Comparison of ENCODE assay signal across 22 mouse cellular contexts in the genomic region with DNA sequence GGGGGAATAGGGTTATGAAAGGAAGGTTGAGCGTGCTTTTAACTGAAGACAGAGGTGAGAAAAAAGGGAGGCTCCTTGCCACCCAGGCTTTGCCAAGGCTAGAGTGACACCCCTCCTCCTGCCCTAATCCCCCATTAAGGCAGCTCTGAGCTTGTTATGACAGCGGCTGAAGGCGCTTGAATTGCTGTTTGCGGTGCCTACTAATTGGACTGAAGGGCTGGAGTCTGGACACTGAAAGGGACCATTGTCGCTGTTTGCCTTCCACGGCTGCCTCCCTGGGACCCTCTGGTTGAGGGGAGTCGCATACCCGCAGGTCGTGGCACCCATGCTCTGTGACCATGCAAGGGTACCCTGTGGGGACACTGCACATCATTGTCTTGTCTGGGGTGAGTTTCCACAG. TPM values are rescaled to one million over a fixed set of nuclear protein-coding genes. Genes with fewer than 3 reads are reported as not detected.
DNase-seq lines count a peak whose midpoint lies in the region; ATAC-seq and TF ChIP-seq lines count a peak whose summit lies in the region.
"Had no signal": no experiment of that assay in that cellular context is flagged by ENCODE, and none has a peak within 500 bp of the region (broad histone marks: within the 10 kb centered on the region; RNA-seq: fewer than 3 reads in every experiment).

No protein-coding gene starts in this region.

- peaks cover 100% of the 10 kb centered on the region for H3K27me3 ChIP-seq in embryonic facial prominence, embryonic 10.5 days (replicated peaks; ENCODE audit: low read depth, poor library complexity, severe bottlenecking)
- H3K27me3 ChIP-seq in hindbrain, embryonic 12.5 days, result peaks cover 60% of the 10 kb centered on the region
- peaks cover 13% of the 10 kb centered on the region for H3K27me3 ChIP-seq in midbrain, embryonic 15.5 days (replicated peaks)
- peaks cover 13% of the 10 kb centered on the region for H3K27me3 ChIP-seq in thymus, adult 2 months (ENCODE audit: control insufficient read depth, insufficient read depth, low read length)
- peaks cover 54% of the 10 kb centered on the region for H3K27me3 ChIP-seq in lung, postnatal 0 days (replicated peaks; ENCODE audit: insufficient read depth, low read length)

- 0 out of 2 replicates have a peak overlapping the region, but pooled peaks have one; percentile 5 for H3K4me3 ChIP-seq in embryonic facial prominence, embryonic 10.5 days
- H3K4me3 ChIP-seq in hindbrain, embryonic 12.5 days, result peak overlapping the region; percentile 20; the same call in 1 of the 2 replicates
- no peak overlapping the region for H3K4me3 ChIP-seq in midbrain, embryonic 15.5 days
- no peak overlapping the region for H3K4me3 ChIP-seq in thymus, adult 2 months (ENCODE audit: control insufficient read depth, insufficient read depth, low read length)
- no peak overlapping the region for H3K4me3 ChIP-seq in lung, postnatal 0 days (ENCODE audit: low read depth, low read length)
- H3K4me3 ChIP-seq: erythroblast, embryonic 14.5 days; heart, embryonic 15.5 days; kidney, embryonic 15.5 days; limb, embryonic 10.5 days; liver, embryonic 12.5 days had no signal

- peak; percentile 96 for DNase-seq in brain, embryonic 14.5 days (ENCODE audit: low read depth)
- DNase-seq in embryonic facial prominence, embryonic 10.5 days (ENCODE audit: low spot score), result no peak
- no peak for DNase-seq in thymus, adult 2 months
- DNase-seq in heart, postnatal 10 days, result no peak
- no peak for DNase-seq in thymus, postnatal 14 days
- no peak for DNase-seq in lung, postnatal 0 days (ENCODE audit: low spot score)
- DNase-seq: adrenal gland, postnatal 10 days; cerebellum, adult 9-10 months; heart, adult 11 months; layer of hippocampus, adult 9-11 months; thymus, postnatal 36 days had no signal

- WGBS in embryonic facial prominence, embryonic 10.5 days, result 11% methylated on average over 9 of the region's 9 CpGs
- 18% methylated on average over 9 of the region's 9 CpGs for WGBS in hindbrain, embryonic 12.5 days
- WGBS in midbrain, embryonic 15.5 days, result 8% methylated on average over 9 of the region's 9 CpGs
- WGBS in thymus, adult 2 months, result 28% methylated on average over 9 of the region's 9 CpGs
- WGBS in lung, postnatal 0 days, result 16% methylated on average over 9 of the region's 9 CpGs

- peak overlapping the region; percentile 64 for H3K4me2 ChIP-seq in hindbrain, embryonic 12.5 days (replicated peaks)
- peak overlapping the region; percentile 30 for H3K4me2 ChIP-seq in midbrain, embryonic 15.5 days
- H3K4me2 ChIP-seq in lung, postnatal 0 days (replicated peaks; ENCODE audit: low read depth, low read length), result no peak overlapping the region
- H3K4me2 ChIP-seq: heart, embryonic 15.5 days; kidney, embryonic 15.5 days; liver, embryonic 12.5 days had no signal

- H3K36me3 ChIP-seq in embryonic facial prominence, embryonic 10.5 days (replicated peaks), result no peaks in the 10 kb centered on the region
- peaks cover 16% of the 10 kb centered on the region for H3K36me3 ChIP-seq in hindbrain, embryonic 12.5 days
- H3K36me3 ChIP-seq in midbrain, embryonic 15.5 days (replicated peaks), result no peaks in the 10 kb centered on the region
- H3K36me3 ChIP-seq in thymus, adult 2 months (ENCODE audit: control insufficient read depth, insufficient read depth, low read length), result no peaks in the 10 kb centered on the region
- H3K36me3 ChIP-seq in lung, postnatal 0 days (ENCODE audit: insufficient read depth, low read length), result no peaks in the 10 kb centered on the region
- H3K36me3 ChIP-seq: heart, embryonic 15.5 days; kidney, embryonic 15.5 days; limb, embryonic 10.5 days; liver, embryonic 12.5 days had no signal

- no peak for TF ChIP-seq EP300 in lung, postnatal 0 days (IDR thresholded peaks at IDR 0.05)

- H3K4me1 ChIP-seq in embryonic facial prominence, embryonic 10.5 days, result peaks cover 16% of the 10 kb centered on the region
- H3K4me1 ChIP-seq in hindbrain, embryonic 12.5 days, result peaks cover 60% of the 10 kb centered on the region
- peaks cover 52% of the 10 kb centered on the region for H3K4me1 ChIP-seq in midbrain, embryonic 15.5 days
- peaks cover 7% of the 10 kb centered on the region for H3K4me1 ChIP-seq in thymus, adult 2 months (replicated peaks; ENCODE audit: control insufficient read depth, insufficient read depth, low read length)
- peaks cover 9% of the 10 kb centered on the region for H3K4me1 ChIP-seq in lung, postnatal 0 days (ENCODE audit: insufficient read depth, low read depth, low read length)

- ATAC-seq in hindbrain, embryonic 12.5 days (ENCODE audit: low FRiP score), result no peak
- ATAC-seq in midbrain, embryonic 15.5 days (replicated peaks), result no peak
- no peak for ATAC-seq in lung, postnatal 0 days
- ATAC-seq: CD4-positive, CD25-positive, alpha-beta regulatory T cell, adult 4 months; liver, embryonic 12.5 days had no signal

- intact Hi-C loops in heart, postnatal 10 days (cut with DNase I), result no loop called here

- H3K9ac ChIP-seq in hindbrain, embryonic 12.5 days, result peak overlapping the region; percentile 93
- peak overlapping the region; percentile 18; the same call in 1 of the 2 replicates for H3K9ac ChIP-seq in midbrain, embryonic 15.5 days
- no peak overlapping the region for H3K9ac ChIP-seq in lung, postnatal 0 days (replicated peaks; ENCODE audit: low read depth)
- H3K9ac ChIP-seq: heart, embryonic 15.5 days; kidney, embryonic 15.5 days; liver, embryonic 12.5 days had no signal

- no peaks in the 10 kb centered on the region for H3K9me3 ChIP-seq in embryonic facial prominence, embryonic 10.5 days
- H3K9me3 ChIP-seq in hindbrain, embryonic 12.5 days (replicated peaks), result no peaks in the 10 kb centered on the region
- no peaks in the 10 kb centered on the region for H3K9me3 ChIP-seq in midbrain, embryonic 15.5 days
- no peaks in the 10 kb centered on the region for H3K9me3 ChIP-seq in lung, postnatal 0 days (ENCODE audit: low read length)
- H3K9me3 ChIP-seq: heart, embryonic 15.5 days; kidney, embryonic 15.5 days; limb, embryonic 10.5 days; liver, embryonic 12.5 days had no signal

- TF ChIP-seq CTCF in brain, embryonic 14.5 days (IDR thresholded peaks at IDR 0.05; ENCODE audit: borderline replicate concordance, extremely low read depth, insufficient read depth, insufficient read length), result no peak
- no peak for TF ChIP-seq CTCF in thymus, adult 2 months (IDR thresholded peaks at IDR 0.05; ENCODE audit: borderline replicate concordance, control insufficient read depth, extremely low read depth, insufficient read depth, low read length, poor library complexity)
- no peak for TF ChIP-seq CTCF in lung, postnatal 0 days (IDR thresholded peaks at IDR 0.05)

- TF ChIP-seq POLR2A in brain, embryonic 14.5 days (IDR thresholded peaks at IDR 0.05; ENCODE audit: borderline replicate concordance, extremely low read depth, insufficient read depth, insufficient read length, poor library complexity, severe bottlenecking), result no peak
- no peak for TF ChIP-seq POLR2A in thymus, adult 2 months (IDR thresholded peaks at IDR 0.05; ENCODE audit: control insufficient read depth, extremely low read depth, insufficient read depth, low read length, poor library complexity)

- H3K27ac ChIP-seq in embryonic facial prominence, embryonic 10.5 days (replicated peaks), result no peak overlapping the region
- peak overlapping the region; percentile 97 for H3K27ac ChIP-seq in hindbrain, embryonic 12.5 days
- H3K27ac ChIP-seq in midbrain, embryonic 15.5 days, result peak overlapping the region; percentile 92
- H3K27ac ChIP-seq in thymus, adult 2 months (ENCODE audit: control insufficient read depth, insufficient read depth, low read length), result no peak overlapping the region
- H3K27ac ChIP-seq in lung, postnatal 0 days (ENCODE audit: low read length), result no peak overlapping the region
- H3K27ac ChIP-seq: heart, embryonic 15.5 days; kidney, embryonic 15.5 days; limb, embryonic 10.5 days; liver, embryonic 12.5 days; stomach, postnatal 0 days had no signal

RNA-seq across cellular contexts. Expression of a gene that starts 34.6 kb away (rescaled TPM):
- 0.45 and 0.73 TPM in 2 replicates for polyA plus RNA-seq in brain, embryonic 14.5 days (2012; rRNA removed)
- polyA plus RNA-seq in embryonic facial prominence, embryonic 10.5 days (2016; fragmentation: Nextera tagmentation; extraction: Ambion mirVana), result 0.17 TPM in 1 of 2 replicates, not detected in the other
- polyA plus RNA-seq in hindbrain, embryonic 12.5 days (2016; fragmentation: Nextera tagmentation; extraction: Ambion mirVana), result 0.23 and 0.25 TPM in 2 replicates
- polyA plus RNA-seq in midbrain, embryonic 15.5 days (2015; fragmentation: Nextera tagmentation; extraction: Ambion mirVana), result 0.14 TPM in 2 replicates
- polyA plus RNA-seq in thymus, adult 2 months (2012; rRNA removed), result 2.5 and 2.7 TPM in 2 replicates
- total RNA-seq in heart, postnatal 10 days (2021), result not detected
- 3.9 and 4.9 TPM in 2 replicates for polyA plus RNA-seq in lung, postnatal 0 days (2015; fragmentation: Nextera tagmentation; extraction: Ambion mirVana)
- total RNA-seq: megakaryocyte, adult 5-6 weeks; MEL had no signal
- polyA plus RNA-seq: CD4-positive, CD25-positive, alpha-beta regulatory T cell, adult 4 months; erythroblast, embryonic 14.5 days had no signal

Comparison
In these comparisons a context has a peak if more than half of its experiments do, and no peak if none do; other contexts are left out.
1. H3K27ac ChIP-seq: peak in hindbrain, embryonic 12.5 days (single experiment) and midbrain, embryonic 15.5 days (single experiment); none in embryonic facial prominence, embryonic 10.5 days (single experiment), thymus, adult 2 months (single experiment) and lung, postnatal 0 days (single experiment).
2. H3K4me3 ChIP-seq: peak in embryonic facial prominence, embryonic 10.5 days (single experiment) and hindbrain, embryonic 12.5 days (single experiment); none in midbrain, embryonic 15.5 days (single experiment), thymus, adult 2 months (single experiment) and lung, postnatal 0 days (single experiment).